Mouse (Mus musculus): ENCODE data around the gene Dnase1.

Gene Dnase1

DNA sequence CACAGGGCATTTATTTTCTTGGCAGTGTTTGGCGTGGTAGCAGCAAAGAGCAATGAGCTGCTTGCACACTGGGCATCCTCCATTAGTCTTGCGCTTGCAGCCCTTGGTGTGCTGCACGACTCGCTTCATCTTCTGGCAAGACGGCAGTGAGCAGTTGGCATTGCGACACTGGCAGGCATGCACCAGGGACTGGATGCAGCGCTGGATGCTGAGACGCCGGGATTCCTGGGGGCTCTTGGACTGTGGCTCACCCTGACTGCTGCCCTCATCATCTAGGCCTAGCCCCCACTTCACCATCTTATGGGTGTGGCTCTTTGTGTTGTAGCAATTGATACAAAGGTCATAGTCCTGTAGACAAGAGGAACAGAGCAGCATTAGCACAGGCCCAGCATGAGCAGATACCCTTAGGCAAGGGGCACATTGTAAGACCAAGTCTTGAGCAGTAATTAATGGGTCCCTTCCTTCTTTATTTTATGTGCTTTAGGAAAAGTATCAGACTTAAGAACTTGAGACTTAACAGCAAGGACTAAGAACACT lies 49.2 kb downstream of the Dnase1 start:
- Histone ChIP-seq H3K36me3 (ENCODE audit: insufficient read depth, low read length) (peaks cover 88% of the 10 kb centered on the region), H3K27me3 (ENCODE audit: insufficient read depth, low read length) (no peaks in the 10 kb centered on the region), H3K4me3 (replicated peaks; ENCODE audit: low read length) (0 out of 2 replicates have a peak overlapping the region, but pooled peaks have one; percentile 13), H3K9me3 (ENCODE audit: low read length) (no peaks in the 10 kb centered on the region), H3K4me1 (replicated peaks; ENCODE audit: low read depth, low read length) (peaks cover 33% of the 10 kb centered on the region)
- no peak for TF ChIP-seq POU5F1 (IDR thresholded peaks at IDR 0.05; ENCODE audit: borderline replicate concordance, low read length)
- TF ChIP-seq NANOG (IDR thresholded peaks at IDR 0.05; ENCODE audit: borderline replicate concordance, low read length): no peak
- TF ChIP-seq CTCF (conservative IDR thresholded peaks at IDR 0.05; ENCODE audit: low read length): no peak

GRCm38 (mm10) chr16:4087214-4087913 lies 50.6 kb downstream of the Dnase1 start:
- Histone ChIP-seq H3K4me1 (replicated peaks; ENCODE audit: low read depth, low read length) (peaks cover 33% of the 10 kb centered on the region), H3K36me3 (ENCODE audit: insufficient read depth, low read length) (peaks cover 94% of the 10 kb centered on the region), H3K27me3 (ENCODE audit: insufficient read depth, low read length) (no peaks in the 10 kb centered on the region), H3K4me3 (replicated peaks; ENCODE audit: low read length) (no peak overlapping the region), H3K9me3 (ENCODE audit: low read length) (no peaks in the 10 kb centered on the region)
- TF ChIP-seq NANOG (IDR thresholded peaks at IDR 0.05; ENCODE audit: borderline replicate concordance, low read length) (no peak), POU5F1 (IDR thresholded peaks at IDR 0.05; ENCODE audit: borderline replicate concordance, low read length) (no peak), CTCF (conservative IDR thresholded peaks at IDR 0.05; ENCODE audit: low read length) (no peak)
